Mouse (Mus musculus): ENCODE data around the gene Gse1. TPM values are rescaled to one million over a fixed set of nuclear protein-coding genes. Genes with fewer than 3 reads are reported as not detected.

Gene Gse1
- total and polyA plus RNA-seq, 3 experiments, result 23.6 to 128 (median 66.9) TPM

DNA sequence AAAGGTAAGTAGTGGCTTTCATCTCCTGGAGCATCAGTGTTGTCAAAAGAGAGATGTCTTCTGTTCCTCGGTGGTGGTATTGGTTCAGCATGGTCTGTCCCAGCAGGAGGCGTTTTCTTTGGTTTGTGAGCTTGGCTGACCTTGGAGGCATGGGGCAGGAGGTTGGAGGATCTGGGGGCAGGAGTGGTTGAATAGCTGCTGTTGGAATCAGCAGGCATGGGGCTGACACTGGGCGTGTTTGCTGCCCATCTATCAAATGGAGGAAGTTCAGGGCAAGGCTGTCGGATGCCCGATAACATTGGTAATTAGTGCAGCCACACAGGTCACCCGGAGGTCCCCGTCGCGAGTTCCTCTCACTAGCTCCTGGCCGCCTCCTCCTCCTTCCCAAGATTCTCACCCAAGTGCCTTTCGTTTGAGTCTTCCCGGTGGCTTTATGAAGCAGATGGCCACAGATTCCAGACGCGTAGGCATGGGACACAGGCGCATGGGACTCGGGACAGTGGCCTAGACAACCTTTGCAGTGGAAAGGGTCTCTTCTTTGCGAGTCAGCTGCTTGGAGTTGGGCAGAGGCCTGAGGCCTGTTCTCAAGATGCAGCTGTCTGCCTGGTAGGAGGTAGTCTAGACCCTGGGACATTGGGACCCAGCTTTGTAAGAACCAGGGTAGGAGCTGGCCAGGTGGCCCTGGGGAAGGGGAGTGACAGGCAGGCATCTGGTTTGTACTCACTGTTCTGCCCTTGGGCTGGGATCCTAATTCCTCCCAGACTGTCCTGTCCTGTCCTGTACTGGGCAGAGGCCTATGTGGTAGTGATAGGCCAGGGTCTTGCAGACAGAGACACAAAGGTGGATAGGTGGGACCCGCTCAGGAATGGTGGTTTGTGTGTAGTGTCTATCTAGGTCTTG lies 2.7 kb downstream of the Gse1 start:
- Histone ChIP-seq H3K79me2 (ENCODE audit: control insufficient read depth, insufficient read depth, low read length, poor library complexity) (no peaks in the 10 kb centered on the region), H3K27ac (ENCODE audit: control insufficient read depth, low read depth, low read length) (no peak overlapping the region), H3K4me1 (ENCODE audit: control insufficient read depth in 1 of 2, insufficient read depth in 2 of 2, low read length in 2 of 2) (no peaks in the 10 kb centered on the region), H3K4me3 (ENCODE audit: control insufficient read depth in 1 of 2, insufficient read depth in 1 of 2, low read depth in 2 of 2, low read length in 2 of 2) (no peak overlapping the region), H3K36me3 (ENCODE audit: control insufficient read depth in 1 of 2, insufficient read depth in 2 of 2, low read length in 2 of 2) (no peaks in the 10 kb centered on the region), H3K9me3 (replicated peaks; ENCODE audit: insufficient read depth, low read length) (no peaks in the 10 kb centered on the region), H3K9ac (ENCODE audit: control insufficient read depth, low read depth, low read length, poor library complexity, severe bottlenecking) (no peak overlapping the region), H3K27me3 (ENCODE audit: control insufficient read depth in 1 of 2, insufficient read depth in 2 of 2, low read length in 2 of 2) (no peaks in the 10 kb centered on the region)
- no peak for TF ChIP-seq MAX (IDR thresholded peaks at IDR 0.05; ENCODE audit: low read length)
- no peak for TF ChIP-seq CHD1 (IDR thresholded peaks at IDR 0.05; ENCODE audit: low read depth, low read length)
- TF ChIP-seq MYB (IDR thresholded peaks at IDR 0.05; ENCODE audit: low read depth, low read length), result no peak
- no peak for TF ChIP-seq RCOR1 (IDR thresholded peaks at IDR 0.05; ENCODE audit: low read depth, low read length)
- TF ChIP-seq ZNF384 (IDR thresholded peaks at IDR 0.05; ENCODE audit: low read depth, low read length), result no peak
- TF ChIP-seq POLR2AphosphoS2 (IDR thresholded peaks at IDR 0.05; ENCODE audit: low read length), result no peak
- TF ChIP-seq JUND (IDR thresholded peaks at IDR 0.05; ENCODE audit: low read depth, low read length), result no peak
- TF ChIP-seq MAFK (IDR thresholded peaks at IDR 0.05; ENCODE audit: borderline replicate concordance, low read depth, low read length), result no peak
- TF ChIP-seq EP300 (IDR thresholded peaks at IDR 0.05; ENCODE audit: low read depth in 1 of 2, low read length in 2 of 2), result no peak
- no peak for DNase-seq (ENCODE audit: low read depth, low spot score)

DNA sequence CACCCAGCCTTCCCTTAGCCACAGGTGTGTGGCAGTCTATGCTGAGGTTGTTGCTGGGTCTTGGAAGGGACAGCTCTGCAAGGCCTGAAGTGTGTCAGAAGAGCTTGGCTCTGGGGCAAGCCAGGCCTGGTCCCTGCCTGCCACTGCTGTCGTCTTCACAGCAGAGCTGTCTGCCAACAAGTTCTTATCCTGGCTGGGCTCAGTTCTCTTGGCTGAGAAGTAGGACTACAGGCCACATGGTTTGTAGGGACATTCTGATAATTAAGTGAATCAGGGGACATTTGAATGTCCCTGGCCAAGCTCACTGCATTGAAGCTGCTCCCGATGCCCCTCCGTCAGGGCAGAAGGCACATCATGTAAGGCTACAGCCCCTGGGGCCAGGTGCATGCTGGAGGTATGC lies 3.6 kb downstream of the Gse1 start:
- no peaks in the 10 kb centered on the region for H3K9me3 ChIP-seq (replicated peaks; ENCODE audit: insufficient read depth, low read length)
- H3K79me2 ChIP-seq (ENCODE audit: control insufficient read depth, insufficient read depth, low read length, poor library complexity), result no peaks in the 10 kb centered on the region
- no peak overlapping the region for H3K27ac ChIP-seq (ENCODE audit: control insufficient read depth, low read depth, low read length)
- H3K36me3 ChIP-seq (ENCODE audit: control insufficient read depth in 1 of 2, insufficient read depth in 2 of 2, low read length in 2 of 2), result no peaks in the 10 kb centered on the region
- H3K4me1 ChIP-seq (ENCODE audit: control insufficient read depth in 1 of 2, insufficient read depth in 2 of 2, low read length in 2 of 2), result no peaks in the 10 kb centered on the region
- no peak for TF ChIP-seq RAD21 (IDR thresholded peaks at IDR 0.05; ENCODE audit: low read depth, low read length)
- TF ChIP-seq BHLHE40 (IDR thresholded peaks at IDR 0.05; ENCODE audit: borderline replicate concordance, low read depth, low read length), result no peak
- no peak for TF ChIP-seq TCF12 (IDR thresholded peaks at IDR 0.05; ENCODE audit: low read depth, low read length)
- no peak for TF ChIP-seq KAT2A (conservative IDR thresholded peaks at IDR 0.05; ENCODE audit: low read depth, low read length)
- TF ChIP-seq SMC3 (IDR thresholded peaks at IDR 0.05; ENCODE audit: low read depth, low read length), result no peak
- TF ChIP-seq ELF1 (IDR thresholded peaks at IDR 0.05; ENCODE audit: low read depth, low read length), result no peak
- no peak for TF ChIP-seq MEF2A (IDR thresholded peaks at IDR 0.05; ENCODE audit: extremely low read depth, insufficient replicate concordance, low read depth, low read length, poor library complexity, severe bottlenecking)
- TF ChIP-seq POLR2A (IDR thresholded peaks at IDR 0.05; ENCODE audit: control insufficient read depth in 1 of 2, insufficient read depth in 1 of 2, low read depth in 1 of 2, low read length in 2 of 2, poor library complexity in 1 of 2), result no peak
- no peak for TF ChIP-seq EP300 (IDR thresholded peaks at IDR 0.05; ENCODE audit: low read depth in 1 of 2, low read length in 2 of 2)
- TF ChIP-seq JUND (IDR thresholded peaks at IDR 0.05; ENCODE audit: low read depth, low read length), result no peak
- no peak for TF ChIP-seq ZKSCAN1 (IDR thresholded peaks at IDR 0.05; ENCODE audit: low read depth, low read length)
- TF ChIP-seq ETS1 (IDR thresholded peaks at IDR 0.05; ENCODE audit: low read depth, low read length), result no peak
- no peak for TF ChIP-seq CHD2 (IDR thresholded peaks at IDR 0.05; ENCODE audit: low read length)
- TF ChIP-seq TAL1 (IDR thresholded peaks at IDR 0.05; ENCODE audit: low read length), result no peak
- no peak for TF ChIP-seq ZC3H11A (IDR thresholded peaks at IDR 0.05; ENCODE audit: low read depth, low read length)
- H3K9ac ChIP-seq (ENCODE audit: control insufficient read depth, low read depth, low read length, poor library complexity, severe bottlenecking), result no peak overlapping the region
- DNase-seq (ENCODE audit: low read depth, low spot score), result no peak
- no peaks in the 10 kb centered on the region for H3K27me3 ChIP-seq (ENCODE audit: control insufficient read depth in 1 of 2, insufficient read depth in 2 of 2, low read length in 2 of 2)
- H3K4me3 ChIP-seq (ENCODE audit: control insufficient read depth in 1 of 2, insufficient read depth in 1 of 2, low read depth in 2 of 2, low read length in 2 of 2), result no peak overlapping the region

Measured in MEL (cell line).